Mouse (Mus musculus): ENCODE results near the gene Gm20509.

DNA sequence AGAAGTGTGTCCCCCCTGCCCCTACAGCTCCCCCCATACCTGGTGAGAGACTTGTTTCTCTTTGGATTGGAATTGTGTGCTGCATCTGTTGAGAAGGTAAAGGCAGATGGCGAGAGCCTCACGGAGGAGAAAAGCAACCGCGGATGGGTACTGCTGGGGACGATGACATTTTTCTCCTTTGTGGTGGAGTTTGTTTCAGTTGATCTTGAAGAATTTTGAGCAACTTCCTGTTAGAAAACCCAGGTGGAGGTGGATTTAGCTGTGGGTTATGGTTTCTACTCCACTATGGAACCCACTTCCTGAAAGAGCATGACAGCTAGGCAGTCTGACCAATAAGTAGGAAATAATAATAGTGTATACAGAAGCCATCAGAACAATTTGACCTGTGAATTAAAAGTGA, 29.1 kb upstream of the Gm20509 start:
- TF ChIP-seq CHD1 (IDR thresholded peaks at IDR 0.05; ENCODE audit: low read depth, low read length) (no peak), USF2 (conservative IDR thresholded peaks at IDR 0.05; ENCODE audit: low read depth, low read length) (no peak), CTCF (conservative IDR thresholded peaks at IDR 0.05 in 1 of 2, IDR thresholded peaks at IDR 0.05 in 1 of 2; ENCODE audit: low read depth in 2 of 2, low read length in 2 of 2) (no peak), POLR2A (IDR thresholded peaks at IDR 0.05; ENCODE audit: low read depth, low read length) (no peak), MAZ (IDR thresholded peaks at IDR 0.05; ENCODE audit: low read depth, low read length) (no peak), UBTF (IDR thresholded peaks at IDR 0.05; ENCODE audit: low read depth, low read length) (no peak), CHD2 (IDR thresholded peaks at IDR 0.05; ENCODE audit: low read length) (no peak), EP300 (IDR thresholded peaks at IDR 0.05; ENCODE audit: low read length) (no peak), ZKSCAN1 (IDR thresholded peaks at IDR 0.05; ENCODE audit: borderline replicate concordance, low read depth, low read length) (no peak), JUN (IDR thresholded peaks at IDR 0.05; ENCODE audit: insufficient read depth, low read depth, low read length) (no peak), TCF12 (IDR thresholded peaks at IDR 0.05; ENCODE audit: low read depth, low read length) (no peak)
